Mouse (Mus musculus) hindbrain, embryonic 11.5 days (tissue): ENCODE results near the gene Arhgef28. TPM values are rescaled to one million over a fixed set of nuclear protein-coding genes. Genes with fewer than 3 reads are reported as not detected.
A peak's percentile ranks its signal among the peaks of the same experiment; 100 is the strongest.

ENCODE experiments used
- ATAC-seq: fragments of 200-750 bp; cut with Nextera tagmentation; 2 replicates; pipeline ENCODE4 v1.8.0; 2017; ENCODE audit warnings: mild to moderate bottlenecking, moderate TSS enrichment, moderate library complexity; ENCODE audit not compliant: low FRiP score
- DNase-seq: peaks from one replicate; pipeline ENCODE4 v3.0.0-alpha.2; 2015; ENCODE audit warnings: low spot score
- H3K27ac ChIP-seq: fragments of 300-500 bp; sonication (generic); 2 replicates; pipeline ENCODE4 v1.5.1; 2014; ENCODE audit warnings: mild to moderate bottlenecking, low read depth, low read length
- H3K27me3 ChIP-seq: fragments of 300-500 bp; sonication (generic); 2 replicates; pipeline ENCODE4 v1.6.1; 2014; ENCODE audit warnings: mild to moderate bottlenecking, low read length, moderate library complexity, mixed read lengths; ENCODE audit not compliant: control insufficient read depth, insufficient read depth
- H3K36me3 ChIP-seq: fragments of 300-500 bp; sonication (generic); 2 replicates; pipeline ENCODE4 v1.6.1; 2014; ENCODE audit warnings: mild to moderate bottlenecking, low read length, moderate library complexity, mixed read lengths; ENCODE audit not compliant: control insufficient read depth, insufficient read depth
- H3K4me1 ChIP-seq: fragments of 300-500 bp; sonication (generic); replicated peaks from 2 replicates; pipeline ENCODE4 v1.6.1; 2014; ENCODE audit warnings: low read length, mixed read lengths; ENCODE audit not compliant: control insufficient read depth, insufficient read depth
- H3K4me2 ChIP-seq: fragments of 300-500 bp; sonication (generic); replicated peaks from 2 replicates; pipeline ENCODE4 v1.6.1; 2014; ENCODE audit warnings: mild to moderate bottlenecking, low read depth, low read length
- H3K4me3 ChIP-seq: fragments of 300-500 bp; sonication (generic); 2 replicates; pipeline ENCODE4 v1.5.1; 2014; ENCODE audit warnings: low read depth, low read length
- H3K9ac ChIP-seq: fragments of 300-500 bp; sonication (generic); 2 replicates; pipeline ENCODE4 v1.6.1; 2014; ENCODE audit warnings: low read depth, low read length
- H3K9me3 ChIP-seq: fragments of 300-500 bp; sonication (generic); 2 replicates; pipeline ENCODE4 v1.6.1; 2016; ENCODE audit warnings: low read length; ENCODE audit not compliant: control insufficient read depth
- WGBS: fragments of 180-500 bp; shearing (Covaris S2); extraction: QIAGEN DNeasy Blood & Tissue Kit; methylation state at CpG from one replicate; pipeline ENCODE4 v1.1.7; 2014; 5-methylcytosine and 5-hydroxymethylcytosine counted together
- polyA plus RNA-seq: library from polyadenylated mRNA; unstranded; fragments of >200 nt; fragmentation: Nextera tagmentation; extraction: Ambion mirVana; gene quantifications from 2 replicates; pipeline ENCODE4 v1.2.1, GENCODE M21; 2014

Gene Arhgef28
- polyA plus RNA-seq, 1 experiment from 2014 or later, result 11.8 TPM

DNA sequence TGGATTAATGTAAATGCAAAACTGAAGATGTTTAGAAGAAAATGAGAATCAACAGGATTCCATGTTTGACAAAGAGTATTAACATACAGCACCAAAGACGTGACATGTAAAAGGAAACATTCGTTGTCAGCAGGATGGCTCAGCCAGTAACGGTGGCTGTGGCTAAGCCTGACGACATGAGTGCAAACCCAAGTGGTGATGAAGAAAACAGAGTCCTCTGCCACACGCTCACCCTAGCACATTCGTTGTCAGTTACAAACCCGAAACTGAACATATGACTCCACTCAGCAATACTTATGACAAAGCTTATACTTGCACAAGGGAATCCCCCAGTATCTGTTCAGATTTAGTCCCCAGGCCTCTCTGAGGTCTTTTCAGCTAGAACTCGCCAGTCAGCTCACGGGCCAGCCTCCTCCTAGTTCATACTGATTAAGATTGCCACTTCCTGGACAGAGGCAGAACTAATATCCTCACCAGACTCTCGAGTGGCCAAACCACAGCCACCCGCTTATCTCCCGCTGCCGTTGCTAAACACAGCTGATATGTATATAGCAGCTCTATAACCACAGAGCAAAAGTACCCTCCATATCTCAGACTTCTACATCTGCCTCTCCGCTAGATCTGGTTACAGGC, 82.0 kb downstream of the Arhgef28 start:
- H3K4me1 ChIP-seq, result no peaks in the 10 kb centered on the region
- 85% methylated on average over 14 of the region's 14 CpGs for WGBS
- no peaks in the 10 kb centered on the region for H3K36me3 ChIP-seq
- no peak overlapping the region for H3K4me3 ChIP-seq
- DNase-seq (no peak), ATAC-seq (no peak)
- H3K9me3 ChIP-seq, result no peaks in the 10 kb centered on the region
- H3K9ac ChIP-seq, result no peak overlapping the region
- H3K27ac ChIP-seq, result no peak overlapping the region
- no peaks in the 10 kb centered on the region for H3K27me3 ChIP-seq
- no peak overlapping the region for H3K4me2 ChIP-seq

DNA sequence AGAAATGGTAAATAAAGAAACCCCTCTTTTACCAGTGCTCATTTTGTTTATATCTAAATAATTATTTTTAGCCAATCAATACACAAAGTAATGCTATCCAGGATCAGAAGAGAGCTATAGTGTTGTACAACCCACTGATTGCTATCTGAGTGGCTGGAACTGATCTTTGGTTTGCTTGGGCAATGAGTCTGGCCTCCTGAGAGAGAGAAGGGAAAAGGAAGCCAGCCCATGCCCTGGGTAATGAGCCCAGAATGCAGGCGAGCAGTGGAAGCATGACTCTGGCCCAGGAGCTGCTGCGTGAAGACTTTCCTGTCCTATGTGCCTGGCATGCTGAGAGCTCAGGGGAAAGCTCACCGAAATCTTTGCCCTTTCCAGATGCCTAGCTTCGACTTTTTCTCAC, 83.5 kb downstream of the Arhgef28 start:
- H3K4me1 ChIP-seq, result no peaks in the 10 kb centered on the region
- ATAC-seq (no peak), DNase-seq (no peak)
- no peak overlapping the region for H3K9ac ChIP-seq
- no peaks in the 10 kb centered on the region for H3K27me3 ChIP-seq
- no peak overlapping the region for H3K4me2 ChIP-seq
- WGBS, result 79% methylated on average over 4 of the region's 4 CpGs
- no peaks in the 10 kb centered on the region for H3K9me3 ChIP-seq
- no peak overlapping the region for H3K4me3 ChIP-seq
- no peak overlapping the region for H3K27ac ChIP-seq
- H3K36me3 ChIP-seq, result no peaks in the 10 kb centered on the region

GRCm38 (mm10) chr13:98121993-98122392, 84.2 kb downstream of the Arhgef28 start:
- Histone ChIP-seq H3K9me3 (no peaks in the 10 kb centered on the region), H3K27ac (no peak overlapping the region), H3K27me3 (no peaks in the 10 kb centered on the region), H3K4me2 (no peak overlapping the region), H3K9ac (no peak overlapping the region), H3K4me3 (no peak overlapping the region), H3K4me1 (no peaks in the 10 kb centered on the region), H3K36me3 (no peaks in the 10 kb centered on the region)
- ATAC-seq (no peak), DNase-seq (no peak)
- 83% methylated on average over 5 of the region's 5 CpGs for WGBS

GRCm38 (mm10) chr13:98121124-98121470, 85.1 kb downstream of the Arhgef28 start:
- H3K27ac ChIP-seq, result no peak overlapping the region

GRCm38 (mm10) chr13:98120356-98121123, 85.7 kb downstream of the Arhgef28 start:
- Histone ChIP-seq H3K9ac (no peak overlapping the region), H3K4me2 (no peak overlapping the region), H3K9me3 (no peaks in the 10 kb centered on the region), H3K4me3 (no peak overlapping the region), H3K27me3 (no peaks in the 10 kb centered on the region), H3K4me1 (no peaks in the 10 kb centered on the region), H3K36me3 (no peaks in the 10 kb centered on the region), H3K27ac (no peak overlapping the region)
- ATAC-seq, result no peak
- WGBS, result 79% methylated on average over 11 of the region's 11 CpGs
- peak; percentile 26 for DNase-seq

More at GRCm38 (mm10) chr13:98121124-98121470, 85.1 kb downstream of the Arhgef28 start:
- Histone ChIP-seq H3K27me3 (no peaks in the 10 kb centered on the region), H3K9ac (no peak overlapping the region), H3K4me1 (no peaks in the 10 kb centered on the region), H3K36me3 (no peaks in the 10 kb centered on the region), H3K4me3 (no peak overlapping the region), H3K4me2 (no peak overlapping the region), H3K9me3 (no peaks in the 10 kb centered on the region)
- 91% methylated on average over 4 of the region's 4 CpGs for whole genome bisulfite sequencing
- ATAC-seq (no peak), DNase-seq (no peak)

GRCm38 (mm10) chr13:98118291-98118690, 87.9 kb downstream of the Arhgef28 start:
- H3K9ac ChIP-seq, result no peak overlapping the region
- no peak overlapping the region for H3K4me2 ChIP-seq

DNA sequence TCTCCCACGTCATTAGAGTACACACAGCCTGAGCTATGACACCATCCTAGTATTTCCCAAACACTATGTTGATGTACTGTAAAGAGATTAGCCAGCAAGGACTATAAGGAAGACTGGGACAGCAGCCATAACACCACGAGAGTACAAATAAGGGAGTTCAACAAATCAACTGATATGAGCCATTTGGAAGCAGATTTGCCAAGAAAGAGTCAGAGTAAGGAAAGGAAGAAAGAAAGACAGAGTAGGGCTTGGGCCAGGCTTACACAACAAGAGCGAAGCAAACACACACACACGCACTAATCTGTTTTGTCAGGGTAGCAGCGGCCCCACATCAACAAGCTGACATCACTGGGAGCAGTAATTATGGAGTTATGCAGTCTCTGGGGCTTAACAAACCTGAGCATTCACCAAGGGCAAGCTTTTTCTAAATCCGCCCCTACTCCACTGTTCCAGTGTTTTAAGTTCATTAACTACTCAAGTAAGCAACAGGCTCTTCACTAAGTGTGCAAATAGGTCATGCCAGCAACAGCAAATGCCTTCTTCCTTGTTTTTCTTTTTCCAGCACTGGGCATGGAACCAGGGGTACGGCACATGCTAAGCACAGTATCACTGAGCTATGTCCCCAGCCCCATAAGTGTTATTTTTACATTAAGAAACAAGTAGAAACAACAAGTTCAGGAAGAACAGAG, 88.5 kb downstream of the Arhgef28 start:
- H3K9me3 ChIP-seq, result no peaks in the 10 kb centered on the region
- H3K4me1 ChIP-seq, result no peaks in the 10 kb centered on the region
- H3K27me3 ChIP-seq, result no peaks in the 10 kb centered on the region
- WGBS, result 84% methylated on average over 7 of the region's 7 CpGs
- H3K36me3 ChIP-seq, result no peaks in the 10 kb centered on the region
- H3K4me2 ChIP-seq, result no peak overlapping the region
- no peak overlapping the region for H3K27ac ChIP-seq
- H3K4me3 ChIP-seq, result no peak overlapping the region
- H3K9ac ChIP-seq, result no peak overlapping the region
- ATAC-seq, result no peak
- DNase-seq, result no peak

More at GRCm38 (mm10) chr13:98118291-98118690, 87.9 kb downstream of the Arhgef28 start:
- Histone ChIP-seq H3K27me3 (no peaks in the 10 kb centered on the region), H3K9me3 (no peaks in the 10 kb centered on the region), H3K4me3 (no peak overlapping the region), H3K36me3 (no peaks in the 10 kb centered on the region), H3K4me1 (no peaks in the 10 kb centered on the region), H3K27ac (no peak overlapping the region)
- ATAC-seq, result no peak
- DNase-seq, result no peak
- WGBS, result 73% methylated on average over 4 of the region's 4 CpGs

DNA sequence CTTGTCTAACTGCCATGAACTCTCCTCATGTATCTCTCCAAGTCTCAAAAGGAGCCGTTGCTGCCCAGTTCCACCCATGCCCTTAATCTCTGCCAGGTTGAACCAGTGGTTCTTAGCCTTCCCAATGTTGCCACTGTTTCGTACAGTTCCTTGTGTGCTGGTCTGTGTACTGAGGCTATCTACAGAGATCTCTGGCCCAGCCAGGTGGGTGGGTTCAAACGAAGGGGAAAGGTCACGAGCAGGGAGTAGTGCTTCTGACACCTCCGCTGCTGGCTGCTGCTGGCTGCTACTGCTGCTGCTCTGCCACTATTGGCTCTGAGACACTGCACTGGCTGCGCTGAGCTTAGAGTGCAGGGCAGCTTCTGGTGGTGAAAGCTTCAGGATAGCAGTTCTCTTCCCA, 90.6 kb downstream of the Arhgef28 start:
- 77% methylated on average over 6 of the region's 6 CpGs for WGBS
- no peak for DNase-seq

More for the DNA sequence above, 90.6 kb downstream of the Arhgef28 start:
- Histone ChIP-seq H3K4me1 (no peaks in the 10 kb centered on the region), H3K9me3 (no peaks in the 10 kb centered on the region), H3K4me3 (no peak overlapping the region), H3K27ac (no peak overlapping the region), H3K4me2 (no peak overlapping the region), H3K9ac (no peak overlapping the region), H3K36me3 (no peaks in the 10 kb centered on the region), H3K27me3 (no peaks in the 10 kb centered on the region)
- ATAC-seq, result no peak
